Mouse (Mus musculus) lung, postnatal 0 days (tissue): Measurements from ENCODE around the gene Ace2. TPM values are rescaled to one million over a fixed set of nuclear protein-coding genes. Genes with fewer than 3 reads are reported as not detected.
A peak's percentile ranks its signal among the peaks of the same experiment; 100 is the strongest.

ENCODE experiments used
- ATAC-seq: fragments of 200-750 bp; cut with Nextera tagmentation; 2 replicates; pipeline ENCODE4 v1.8.0; 2017; ENCODE audit warnings: moderate library complexity
- DNase-seq: peaks from one replicate; pipeline ENCODE4 v3.0.0-alpha.2; 2016; ENCODE audit warnings: low spot score
- H3K27ac ChIP-seq: fragments of 300-500 bp; sonication (generic); 2 replicates; pipeline ENCODE4 v1.5.1; 2014; ENCODE audit warnings: antibody characterized with exemption, mild to moderate bottlenecking, low read length, mixed read lengths
- H3K27me3 ChIP-seq: fragments of 300-500 bp; sonication (generic); replicated peaks from 2 replicates; pipeline ENCODE4 v1.6.1; 2014; ENCODE audit warnings: low read length, mixed read lengths; ENCODE audit not compliant: insufficient read depth
- H3K36me3 ChIP-seq: fragments of 300-500 bp; sonication (generic); 2 replicates; pipeline ENCODE4 v1.6.1; 2014; ENCODE audit warnings: low read length, mixed read lengths; ENCODE audit not compliant: insufficient read depth
- H3K4me1 ChIP-seq: fragments of 300-500 bp; sonication (generic); 2 replicates; pipeline ENCODE4 v1.6.1; 2014; ENCODE audit warnings: antibody characterized with exemption, low read depth, low read length, mixed read lengths; ENCODE audit not compliant: insufficient read depth
- H3K4me2 ChIP-seq: fragments of 300-500 bp; sonication (generic); replicated peaks from 2 replicates; pipeline ENCODE4 v1.6.1; 2014; ENCODE audit warnings: low read depth, mild to moderate bottlenecking, low read length, moderate library complexity, mixed read lengths
- H3K4me3 ChIP-seq: fragments of 300-500 bp; sonication (generic); 2 replicates; pipeline ENCODE4 v1.5.1; 2014; ENCODE audit warnings: low read depth, low read length
- H3K9ac ChIP-seq: fragments of 300-500 bp; sonication (generic); replicated peaks from 2 replicates; pipeline ENCODE4 v1.6.1; 2014; ENCODE audit warnings: low read depth, mild to moderate bottlenecking
- H3K9me3 ChIP-seq: fragments of 300-500 bp; sonication (generic); 2 replicates; pipeline ENCODE4 v1.6.1; 2016; ENCODE audit warnings: low read length, mixed read lengths
- CTCF ChIP-seq: IDR thresholded peaks from 2 replicates; pipeline ENCODE4 v1.5.1; 2016; ENCODE audit warnings: antibody characterized with exemption, mild to moderate bottlenecking
- EP300 ChIP-seq: IDR thresholded peaks from 2 replicates; pipeline ENCODE4 v1.6.1; 2016; ENCODE audit warnings: antibody characterized with exemption, mild to moderate bottlenecking, control low read depth
- WGBS: fragments of 180-500 bp; shearing (Covaris S2); extraction: QIAGEN DNeasy Blood & Tissue Kit; methylation state at CpG from one replicate; pipeline ENCODE4 v1.1.7; 2014; 5-methylcytosine and 5-hydroxymethylcytosine counted together
- polyA plus RNA-seq: library from polyadenylated mRNA; unstranded; fragments of >200 nt; fragmentation: Nextera tagmentation; extraction: Ambion mirVana; gene quantifications from 2 replicates; pipeline ENCODE4 v1.2.1, GENCODE M21; 2015

The Ace2 gene
- polyA plus RNA-seq, 1 experiment from 2014 or later = 7.6 TPM

DNA sequence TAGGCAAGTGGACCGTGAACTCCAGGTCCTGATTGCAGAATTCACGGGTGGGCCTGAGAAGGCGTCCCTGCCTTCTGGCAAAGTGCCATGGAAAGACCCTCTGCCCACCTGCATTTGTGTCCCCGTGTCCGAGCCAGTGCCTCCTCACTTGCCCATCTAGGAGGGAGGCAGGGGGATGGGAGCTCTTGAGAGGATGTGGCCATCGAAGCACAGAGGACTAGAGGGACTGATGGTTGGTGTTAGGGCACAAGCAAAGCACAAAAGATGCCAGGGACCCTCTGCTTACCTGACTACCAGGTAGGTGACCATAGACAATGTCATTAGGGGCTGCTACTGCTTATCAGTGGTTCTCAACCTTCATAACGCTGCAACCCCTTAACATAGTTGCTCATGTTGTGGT is 36.9 kb upstream of the Ace2 start:
- no peak overlapping the region for H3K4me3 ChIP-seq
- no peak overlapping the region for H3K27ac ChIP-seq
- no peak for TF ChIP-seq EP300
- no peak for TF ChIP-seq CTCF
- no peak overlapping the region for H3K9ac ChIP-seq
- no peaks in the 10 kb centered on the region for H3K4me1 ChIP-seq
- H3K9me3 ChIP-seq = no peaks in the 10 kb centered on the region
- H3K27me3 ChIP-seq = no peaks in the 10 kb centered on the region
- no peak for DNase-seq
- H3K4me2 ChIP-seq = no peak overlapping the region
- WGBS = 76% methylated on average over 7 of the region's 7 CpGs
- H3K36me3 ChIP-seq = no peaks in the 10 kb centered on the region
- no peak for ATAC-seq

DNA sequence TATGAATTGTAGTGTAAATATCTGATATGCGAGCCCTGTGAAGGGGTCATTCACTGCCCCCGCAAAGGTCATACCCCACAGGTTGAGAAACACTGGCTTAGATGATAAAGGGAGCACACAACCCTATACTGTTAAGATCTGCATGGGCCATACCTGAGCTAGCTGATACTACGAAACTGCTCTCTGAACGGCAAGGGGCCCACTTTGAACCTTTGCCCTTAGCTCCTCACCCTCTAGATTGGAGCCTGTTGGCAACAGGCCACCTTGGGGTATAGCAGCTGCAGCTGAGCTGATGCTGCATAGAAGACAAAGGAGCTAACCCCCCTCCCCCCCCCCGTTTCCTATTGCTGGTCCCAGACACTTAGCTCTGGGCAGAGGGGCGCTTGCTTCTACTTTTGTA is 36.5 kb upstream of the Ace2 start:
- ATAC-seq = no peak
- H3K4me1 ChIP-seq = no peaks in the 10 kb centered on the region

DNA sequence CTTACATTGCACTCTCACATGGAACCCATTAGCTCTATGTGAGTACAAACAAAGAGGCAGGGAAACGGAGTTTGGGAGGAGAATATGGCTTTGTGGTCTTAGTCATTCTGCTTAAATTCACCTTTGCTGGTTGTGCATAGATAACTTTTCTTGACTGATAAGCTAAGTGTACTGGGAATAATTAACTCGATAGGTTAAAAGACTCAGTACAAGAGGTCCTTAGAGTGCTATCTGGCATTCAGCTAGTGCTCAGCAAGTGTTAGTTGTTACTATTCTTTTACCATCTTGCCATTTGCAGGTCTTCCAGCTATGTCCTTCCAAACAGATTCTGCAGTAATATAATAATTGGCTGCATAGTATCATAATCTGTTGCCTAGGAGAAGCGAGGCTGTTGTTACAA is 28.0 kb upstream of the Ace2 start:
- no peak overlapping the region for H3K9ac ChIP-seq
- H3K27ac ChIP-seq = no peak overlapping the region
- H3K9me3 ChIP-seq = no peaks in the 10 kb centered on the region
- no peak for ATAC-seq
- no peaks in the 10 kb centered on the region for H3K27me3 ChIP-seq
- H3K4me2 ChIP-seq = no peak overlapping the region
- 70% methylated on average over 3 of the region's 3 CpGs for WGBS
- no peak overlapping the region for H3K4me3 ChIP-seq
- H3K36me3 ChIP-seq = no peaks in the 10 kb centered on the region
- no peaks in the 10 kb centered on the region for H3K4me1 ChIP-seq
- TF ChIP-seq CTCF (no peak), EP300 (no peak)
- DNase-seq = no peak

More for the DNA sequence above, 36.5 kb upstream of the Ace2 start:
- Histone ChIP-seq H3K9ac (no peak overlapping the region), H3K9me3 (no peaks in the 10 kb centered on the region), H3K27ac (no peak overlapping the region), H3K4me2 (no peak overlapping the region), H3K36me3 (no peaks in the 10 kb centered on the region), H3K27me3 (no peaks in the 10 kb centered on the region), H3K4me3 (no peak overlapping the region)
- WGBS = 68% methylated on average over 6 of the region's 6 CpGs
- TF ChIP-seq EP300 (no peak), CTCF (no peak)
- DNase-seq = no peak

DNA sequence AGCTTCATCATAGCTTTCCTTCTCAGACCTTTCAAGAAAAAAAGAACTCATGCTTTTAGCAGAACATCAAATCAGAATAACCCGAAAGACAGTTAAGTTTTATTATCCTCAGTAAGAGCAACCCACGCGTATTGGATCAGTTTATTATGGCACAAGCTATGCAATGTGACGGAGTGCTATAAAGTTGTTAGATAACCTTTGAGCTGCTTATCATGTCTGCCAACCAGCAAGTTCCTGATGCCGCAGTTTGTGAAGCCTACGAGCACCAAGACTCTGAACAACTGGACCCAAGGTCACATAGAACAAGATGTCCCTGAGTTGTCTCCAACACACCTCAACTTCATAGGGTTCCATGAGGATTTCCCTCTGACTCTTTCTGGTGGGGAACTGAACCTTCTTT is 25.4 kb upstream of the Ace2 start:
- no peak overlapping the region for H3K27ac ChIP-seq
- H3K9ac ChIP-seq = no peak overlapping the region
- no peak overlapping the region for H3K4me2 ChIP-seq
- WGBS = 82% methylated on average over 6 of the region's 6 CpGs
- H3K4me3 ChIP-seq = no peak overlapping the region
- H3K36me3 ChIP-seq = no peaks in the 10 kb centered on the region
- TF ChIP-seq EP300 = no peak
- TF ChIP-seq CTCF = no peak
- ATAC-seq (no peak), DNase-seq (no peak)
- H3K27me3 ChIP-seq = no peaks in the 10 kb centered on the region
- H3K9me3 ChIP-seq = no peaks in the 10 kb centered on the region
- no peaks in the 10 kb centered on the region for H3K4me1 ChIP-seq

DNA sequence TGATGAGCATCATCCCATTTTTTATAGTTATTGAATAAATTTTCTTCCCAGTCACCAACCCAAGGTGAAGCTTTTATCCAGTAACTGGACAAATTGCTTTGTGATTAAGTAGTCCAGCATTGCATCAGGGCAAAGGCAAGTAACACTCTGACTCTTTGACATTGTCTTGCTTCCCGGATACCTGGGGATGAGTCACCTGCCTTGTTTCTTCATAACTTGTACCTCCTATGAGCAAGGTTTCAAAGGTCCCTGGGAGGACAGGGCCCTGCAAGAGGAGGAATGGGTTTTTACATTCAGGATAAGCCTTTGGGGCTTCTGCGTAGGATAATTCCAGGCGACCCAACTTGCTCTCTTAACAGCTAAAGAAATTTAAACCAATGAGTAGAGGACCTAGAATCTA is 15.2 kb upstream of the Ace2 start:
- Histone ChIP-seq H3K27me3 (no peaks in the 10 kb centered on the region), H3K9me3 (no peaks in the 10 kb centered on the region), H3K4me3 (no peak overlapping the region), H3K9ac (no peak overlapping the region), H3K27ac (no peak overlapping the region), H3K4me2 (no peak overlapping the region), H3K4me1 (no peaks in the 10 kb centered on the region), H3K36me3 (no peaks in the 10 kb centered on the region)
- ATAC-seq (no peak), DNase-seq (no peak)
- TF ChIP-seq CTCF (no peak), EP300 (no peak)
- WGBS = 82% methylated on average over 3 of the region's 3 CpGs

DNA sequence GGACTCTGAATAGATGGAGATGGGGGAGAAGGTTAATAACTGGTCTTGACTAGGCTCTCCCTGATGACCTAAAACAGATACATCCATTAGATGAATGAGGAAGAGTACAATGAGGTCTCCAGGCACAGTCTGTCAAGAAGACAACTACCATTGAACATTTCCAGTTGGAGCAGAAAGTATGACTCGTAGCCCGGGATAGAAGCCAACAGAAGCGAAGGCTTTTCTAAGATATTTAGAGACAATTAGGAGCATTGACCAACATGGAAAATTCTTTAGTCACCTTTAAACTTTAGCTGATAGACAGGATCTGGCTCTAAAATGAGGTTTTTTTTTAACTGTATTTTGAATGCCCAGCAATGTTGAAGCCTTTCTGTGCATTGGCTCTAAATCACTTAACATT is 5.6 kb upstream of the Ace2 start:
- Histone ChIP-seq H3K9me3 (no peaks in the 10 kb centered on the region), H3K4me3 (no peak overlapping the region), H3K9ac (no peak overlapping the region), H3K4me1 (no peaks in the 10 kb centered on the region), H3K27me3 (no peaks in the 10 kb centered on the region), H3K4me2 (no peak overlapping the region), H3K36me3 (no peaks in the 10 kb centered on the region), H3K27ac (no peak overlapping the region)
- ATAC-seq = no peak
- DNase-seq = peak; percentile 27
- WGBS = 72% methylated on average over 3 of the region's 3 CpGs
- TF ChIP-seq CTCF = no peak
- no peak for TF ChIP-seq EP300

DNA sequence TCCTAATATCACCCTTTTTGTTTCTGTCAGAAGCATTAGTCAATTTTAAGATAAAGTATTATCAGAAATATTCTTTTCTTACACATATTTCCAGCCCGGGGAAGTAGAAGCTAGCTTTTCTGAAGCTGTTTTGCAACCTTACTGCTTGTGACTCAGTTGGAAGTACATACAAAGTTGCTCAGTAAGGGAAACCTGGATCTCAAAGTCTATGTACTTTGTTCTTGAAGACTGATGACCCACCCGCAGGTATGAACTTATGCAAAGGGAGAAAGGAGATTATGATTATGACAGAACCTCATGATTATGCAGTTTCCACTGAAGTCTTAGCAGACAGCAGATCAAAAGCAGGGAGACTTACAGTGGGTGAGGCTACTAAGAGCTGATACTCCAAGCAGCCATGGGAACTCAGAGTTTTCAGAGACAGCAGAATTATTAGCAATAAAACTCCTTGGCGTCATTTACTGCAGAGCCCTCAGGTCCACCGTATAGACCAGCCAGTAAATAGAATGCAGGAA is 3.8 kb upstream of the Ace2 start:
- WGBS = 70% methylated on average over 4 of the region's 4 CpGs
- Histone ChIP-seq H3K36me3 (no peaks in the 10 kb centered on the region), H3K9me3 (no peaks in the 10 kb centered on the region), H3K4me2 (no peak overlapping the region), H3K9ac (no peak overlapping the region), H3K4me1 (no peaks in the 10 kb centered on the region), H3K27ac (no peak overlapping the region), H3K27me3 (no peaks in the 10 kb centered on the region), H3K4me3 (no peak overlapping the region)
- DNase-seq = peak; percentile 12
- no peak for ATAC-seq
- TF ChIP-seq EP300 (no peak), CTCF (no peak)
